In the genomic region with DNA sequence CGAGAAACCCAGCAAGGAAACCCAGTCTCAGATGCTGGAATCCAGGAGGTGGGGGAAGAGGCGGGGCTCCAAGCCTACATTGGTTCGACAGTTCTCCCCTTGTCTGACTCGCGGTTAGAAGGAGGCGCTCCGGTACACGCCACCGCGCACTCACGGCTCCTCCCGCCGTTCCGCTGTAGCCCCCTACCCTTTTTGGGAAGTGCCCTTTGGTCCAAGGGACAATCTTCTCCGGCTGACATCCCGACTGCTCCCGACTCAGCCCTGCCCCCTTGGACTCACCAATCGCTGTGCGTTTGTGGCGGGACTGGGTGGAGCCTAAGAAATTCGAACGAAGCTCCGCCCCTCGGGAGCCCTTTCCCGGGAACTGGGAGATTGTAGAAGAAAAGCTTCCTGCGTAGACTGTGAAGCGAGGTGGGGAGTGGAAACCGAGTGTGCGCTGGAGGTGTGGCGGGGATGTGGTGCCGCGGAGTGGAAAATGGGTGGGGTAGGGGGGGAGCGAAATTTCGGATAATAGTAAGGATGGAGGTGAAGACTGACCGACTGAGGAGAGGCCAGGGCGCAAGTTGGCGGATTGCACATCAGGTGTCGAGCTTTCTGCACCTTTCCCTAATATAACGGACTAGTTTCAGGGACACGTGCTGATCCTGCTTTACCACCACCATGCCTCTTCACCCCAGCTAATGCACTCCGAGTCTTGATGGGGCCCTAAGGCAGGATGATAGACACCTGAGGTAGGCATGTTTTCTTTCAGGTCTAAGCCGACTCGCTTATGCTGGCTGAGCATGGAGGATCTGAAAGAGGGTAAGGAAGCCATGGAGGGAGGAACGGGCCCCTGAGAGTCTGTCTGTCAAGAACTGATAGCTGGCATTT, we compare ENCODE assay signal across 8 mouse cellular contexts. TPM values are rescaled to one million over a fixed set of nuclear protein-coding genes. Genes with fewer than 3 reads are reported as not detected.
DNase-seq lines count a peak whose midpoint lies in the region; ATAC-seq and TF ChIP-seq lines count a peak whose summit lies in the region.

Gene Psrc1 (plus strand): TSS at position 355 of the 870 bp plus-strand sequence.

- no peak within 1 kb of the TSS for H3K27ac ChIP-seq in cortical plate, adult 2 months (ENCODE audit: insufficient read depth, low read length)

- DNase-seq in adrenal gland, adult 18-20 months (ENCODE audit: low spot score in 2 of 2), result peak; percentile 82 to 83
- DNase-seq in gastrocnemius, adult 8-10 months (ENCODE audit: low spot score in 2 of 2), result peak; percentile 75 to 77
- peak; percentile 81 for DNase-seq in hindlimb bud, embryonic 11.5 days (ENCODE audit: extremely low spot score, low read depth, low spot score)
- peak; percentile 81 to 93 for DNase-seq in left cerebral cortex, postnatal 10 days (ENCODE audit: extremely low spot score in 1 of 2, low spot score in 2 of 2)
- peak; percentile 91 to 92 for DNase-seq in right cerebral cortex, postnatal 10 days (ENCODE audit: low spot score in 2 of 2)
- peak; percentile 80 to 88 for DNase-seq in urinary bladder, postnatal 36 days (ENCODE audit: low spot score in 2 of 2)

- intact Hi-C loops in left cerebral cortex, postnatal 10 days (cut with DNase I), result no loop called here

- H3K4me1 ChIP-seq in cortical plate, adult 2 months (ENCODE audit: control insufficient read depth, insufficient read depth, low read length), result peaks cover 8% of the 10 kb centered on the region

- TF ChIP-seq CTCF in cortical plate, adult 2 months (IDR thresholded peaks at IDR 0.05; ENCODE audit: extremely low read depth, insufficient read depth, low read length), result no peak

- TF ChIP-seq POLR2A in cortical plate, adult 2 months (IDR thresholded peaks at IDR 0.05; ENCODE audit: extremely low read depth, insufficient read depth, low read length), result no peak

- peak; percentile 73 for ATAC-seq in megakaryocyte progenitor cell, adult 5-6 weeks (replicated peaks; ENCODE audit: poor library complexity)

- peak within 1 kb of the TSS; percentile 54 for H3K4me3 ChIP-seq in cortical plate, adult 2 months (ENCODE audit: insufficient read depth, low read length)

RNA-seq across cellular contexts. Expression of gene Psrc1, which starts in this region (rescaled TPM):
- total RNA-seq in adrenal gland, adult 18-20 months (2021), result 1 to 10 TPM; 1.7 to 1.8 TPM
- polyA plus RNA-seq in cortical plate, adult 2 months (2012; rRNA removed), result 29.9 and 35.5 TPM in 2 replicates
- not detected for total RNA-seq in gastrocnemius, adult 8-10 months (2022)
- total RNA-seq in left cerebral cortex, postnatal 10 days (2021), result 1 to 10 TPM; 6.9 to 10.0 TPM
- total RNA-seq in megakaryocyte progenitor cell, adult 5-6 weeks (2015), result 7.7 and 10.3 TPM in 2 replicates
- 10.2 and 14.1 TPM in 2 replicates for total RNA-seq in megakaryocyte progenitor cell, adult 5-6 weeks (2017)

Comparison
In these comparisons a context has a peak if more than half of its experiments do, and no peak if none do; other contexts are left out.
1. Peak in DNase-seq in gastrocnemius, adult 8-10 months; RNA of the gene not detected or under 1 TPM.